Mouse (Mus musculus) CD8-positive naive resting alpha-beta T cell, adult 2 months (primary cell): Measurements from ENCODE around the gene Evc.

Experiments used
- DNase-seq, 2 experiments: peaks; one replicate each; pipeline ENCODE4 v3.0.0; 2022; ENCODE audit warnings: low read depth in 2 of 2, low spot score in 2 of 2

Gene Evc

DNA sequence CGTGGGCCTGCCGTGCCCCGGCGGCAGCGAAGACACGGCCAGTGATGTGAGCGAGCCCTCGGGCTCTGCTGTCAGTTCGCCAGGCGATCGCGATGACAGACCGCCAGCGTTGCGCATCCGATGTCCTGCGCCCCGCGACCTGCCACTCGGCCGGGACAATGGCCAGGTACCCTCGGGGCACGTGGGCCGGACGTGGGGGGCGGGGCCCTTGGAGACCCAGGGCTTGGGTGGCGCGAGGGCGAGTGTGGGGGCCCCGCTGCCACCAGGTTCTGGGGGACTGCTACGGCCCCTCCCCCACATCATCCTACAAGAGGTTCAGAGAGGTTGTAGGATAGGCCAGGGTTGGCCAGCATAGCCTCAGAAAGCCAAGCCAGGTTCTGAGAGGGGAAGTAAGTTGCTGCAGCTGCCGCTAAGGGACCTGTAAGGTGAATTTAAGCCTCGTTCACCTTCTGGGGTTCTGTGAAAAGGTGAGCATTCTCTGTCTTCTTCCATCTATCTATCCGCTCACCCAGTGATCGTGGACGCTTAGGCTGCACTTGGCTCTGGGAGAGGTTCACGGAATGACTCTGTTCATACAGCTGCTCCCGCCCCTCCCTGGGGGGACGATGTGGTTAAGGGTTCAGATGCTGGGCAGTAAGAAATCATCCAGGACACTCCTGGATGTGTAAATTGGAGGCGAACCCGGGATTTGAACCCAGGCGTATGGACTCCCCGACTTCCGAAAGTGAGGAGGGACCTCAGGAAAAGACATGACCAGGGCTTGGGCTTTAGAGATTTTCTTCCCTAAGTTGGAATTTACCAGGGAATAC, 94.1 kb downstream of the Evc start:
- DNase-seq, result no peak

DNA sequence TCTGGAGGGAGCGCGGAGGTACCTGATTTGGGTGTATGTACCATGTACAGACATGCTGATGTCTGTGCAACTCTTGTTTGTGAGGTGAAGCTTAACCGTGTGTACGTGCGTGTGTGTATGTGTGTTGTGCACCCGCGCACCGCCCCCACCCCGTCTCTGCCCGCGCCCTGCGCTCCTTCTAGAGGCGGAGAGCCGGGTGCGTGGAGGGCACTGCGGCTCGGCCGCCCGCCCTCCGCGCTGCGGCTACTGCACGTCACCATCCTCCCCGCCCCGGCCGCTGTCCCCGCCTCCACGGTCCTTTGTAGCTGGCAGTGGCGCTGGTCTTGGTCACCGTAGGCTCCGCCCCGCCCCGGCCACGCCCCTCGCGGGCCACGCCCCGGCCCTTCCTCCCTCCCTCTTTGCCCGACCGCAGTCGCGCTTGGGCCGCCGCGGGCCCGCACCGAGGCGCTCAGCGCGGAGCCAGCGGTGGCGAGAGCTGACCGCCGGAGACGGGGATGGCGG, 95.0 kb downstream of the Evc start, which contains the start of gene Crmp1:
Gene Crmp1 (plus strand): TSS at position 290 of the 501 bp plus-strand sequence.
- DNase-seq, result no peak

DNA sequence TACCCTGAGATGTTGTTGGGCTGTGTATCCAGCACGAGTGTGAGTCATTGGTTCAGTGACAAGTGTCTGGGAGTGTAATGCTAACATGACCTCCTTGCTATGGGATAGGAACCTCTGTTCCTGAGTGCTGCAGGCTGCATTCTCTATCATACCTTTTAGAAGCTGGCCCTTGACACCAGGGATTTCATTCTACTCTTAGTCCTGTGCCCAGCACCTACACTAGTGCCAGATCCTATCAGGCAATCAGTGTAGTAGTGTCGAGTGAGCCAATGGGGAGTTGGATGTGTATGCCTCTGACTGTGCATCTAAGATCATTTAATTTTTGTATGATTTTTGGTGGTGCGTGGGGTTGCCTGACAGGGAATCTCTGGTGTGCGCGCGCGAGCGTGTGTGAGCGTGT, 95.5 kb downstream of the Evc start:
- no peak for DNase-seq

DNA sequence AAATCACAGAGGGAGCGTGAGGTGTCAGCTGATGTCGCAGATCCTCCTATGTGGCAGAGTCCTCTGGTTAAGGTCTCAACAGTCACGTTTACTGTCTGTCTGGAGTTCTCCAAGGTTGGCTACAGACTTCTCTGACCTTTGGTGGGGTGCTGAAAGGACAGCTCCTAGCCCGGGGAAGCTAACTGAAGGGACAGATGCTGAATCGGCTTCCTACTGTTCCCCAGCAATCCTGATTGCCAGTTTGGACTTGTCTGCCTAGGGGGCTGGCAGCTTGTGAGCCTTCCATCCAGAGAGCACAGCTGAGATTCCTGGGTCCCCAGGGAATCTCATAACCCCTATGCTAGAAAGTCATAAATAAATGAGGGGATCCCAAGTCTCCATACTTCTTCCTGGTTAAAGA, 96.1 kb downstream of the Evc start:
- no peak for DNase-seq
